Mouse (Mus musculus) lung, adult 2 months (tissue): Measurements from ENCODE around the gene Itga6.

ENCODE experiments used
- CTCF ChIP-seq: fragments of 200-500 bp; IDR thresholded peaks from 2 replicates; pipeline ENCODE4 v1.5.1; 2011; ENCODE audit warnings: mild to moderate bottlenecking, low read length, control low read depth; ENCODE audit not compliant: insufficient read depth
- POLR2A ChIP-seq: fragments of 200-500 bp; IDR thresholded peaks from 2 replicates; pipeline ENCODE4 v1.6.1; 2011; ENCODE audit warnings: low read depth, mild to moderate bottlenecking, control low read depth, low read length, borderline replicate concordance; ENCODE audit errors: extremely low read depth

GRCm38 (mm10) chr2:71863531-71864173, 118.2 kb downstream of the Itga6 start:
- TF ChIP-seq CTCF (no peak), POLR2A (no peak)
